Mouse (Mus musculus) CD4-positive, CD25-positive, alpha-beta regulatory T cell, adult 4 months (primary cell): ENCODE results near the gene Mlf1. TPM values are rescaled to one million over a fixed set of nuclear protein-coding genes. Genes with fewer than 3 reads are reported as not detected.

ENCODE experiments used
- polyA plus RNA-seq, 2 experiments: library from polyadenylated mRNA; unstranded; fragments of 100-300 nt; shearing (Covaris generic); gene quantifications; one replicate each; pipeline ENCODE4 v1.2.1; 2017

Mlf1 gene
- polyA plus RNA-seq, 2 experiments from 2014 or later: 0.79 to 1.5 TPM

Other genes starting within 250 kb of the Mlf1 start
- not detected for gene Gm17402, start 1.1 kb downstream of the Mlf1 start, polyA plus RNA-seq
- gene Gfm1, start 56.0 kb downstream of the Mlf1 start, polyA plus RNA-seq: 10 to 100 TPM; 35.1 to 35.3 TPM
- gene Lxn, start 89.8 kb downstream of the Mlf1 start, polyA plus RNA-seq: 10 to 100 TPM; 63.5 to 64.4 TPM
- not detected for gene Rarres1, start 141.4 kb downstream of the Mlf1 start, polyA plus RNA-seq
- 10 to 100 TPM; 30.6 to 33.4 TPM for gene Mfsd1, start 208.6 kb downstream of the Mlf1 start, polyA plus RNA-seq